Mouse (Mus musculus) bone marrow macrophage, adult 2 months (primary cell): ENCODE measurements around the gene Rnf180. TPM values are rescaled to one million over a fixed set of nuclear protein-coding genes. Genes with fewer than 3 reads are reported as not detected.

Source experiments
- H3K27ac ChIP-seq: 2 replicates; pipeline ENCODE4 v1.5.1; 2012; ENCODE audit warnings: low read depth, low read length; ENCODE audit not compliant: insufficient read depth
- H3K4me1 ChIP-seq: 2 replicates; pipeline ENCODE4 v1.6.1; 2012; ENCODE audit warnings: low read length; ENCODE audit not compliant: control insufficient read depth, insufficient read depth
- H3K4me3 ChIP-seq: 2 replicates; pipeline ENCODE4 v1.5.1; 2012; ENCODE audit warnings: mild to moderate bottlenecking, low read length, moderate library complexity; ENCODE audit not compliant: insufficient read depth
- CTCF ChIP-seq: IDR thresholded peaks from 2 replicates; pipeline ENCODE4 v1.5.1; 2012; ENCODE audit warnings: low read depth, mild to moderate bottlenecking, low read length, moderate library complexity
- POLR2A ChIP-seq: IDR thresholded peaks from 2 replicates; pipeline ENCODE4 v1.6.1; 2012; ENCODE audit warnings: mild to moderate bottlenecking, low read depth, low read length, borderline replicate concordance
- polyA plus RNA-seq: library from polyadenylated mRNA; stranded (reverse); fragments of >200 nt; gene quantifications from 2 replicates; pipeline ENCODE4 v1.2.4, GENCODE M21; 2012; ENCODE audit not compliant: missing spikeins, insufficient read depth, insufficient read length

The Rnf180 gene
- polyA plus RNA-seq, 1 experiment = 33.3 TPM

- Histone ChIP-seq H3K27ac (no peak overlapping the region), H3K4me3 (no peak overlapping the region)
Observed at GRCm38 (mm10) chr13:105256757-105257433, 37.7 kb downstream of the Rnf180 start.

GRCm38 (mm10) chr13:105250767-105251166 is 43.8 kb downstream of the Rnf180 start:
- no peak overlapping the region for H3K4me3 ChIP-seq
- TF ChIP-seq POLR2A (no peak), CTCF (no peak)
- no peak overlapping the region for H3K27ac ChIP-seq
- no peaks in the 10 kb centered on the region for H3K4me1 ChIP-seq

More at GRCm38 (mm10) chr13:105256757-105257433, 37.7 kb downstream of the Rnf180 start:
- TF ChIP-seq POLR2A (no peak), CTCF (no peak)
- H3K4me1 ChIP-seq = peaks cover 4% of the 10 kb centered on the region; the same call in 1 of the 2 replicates

GRCm38 (mm10) chr13:105250264-105250663 is 44.4 kb downstream of the Rnf180 start:
- Histone ChIP-seq H3K27ac (no peak overlapping the region), H3K4me3 (no peak overlapping the region), H3K4me1 (no peaks in the 10 kb centered on the region)
- TF ChIP-seq CTCF = no peak
- no peak for TF ChIP-seq POLR2A

- Histone ChIP-seq H3K27ac (no peak overlapping the region), H3K4me1 (no peaks in the 10 kb centered on the region), H3K4me3 (no peak overlapping the region)
- no peak for TF ChIP-seq CTCF
- no peak for TF ChIP-seq POLR2A
Observed at GRCm38 (mm10) chr13:105249599-105249998, 45.0 kb downstream of the Rnf180 start.

GRCm38 (mm10) chr13:105247691-105248090 is 46.9 kb downstream of the Rnf180 start:
- no peak overlapping the region for H3K27ac ChIP-seq
- H3K4me1 ChIP-seq = no peaks in the 10 kb centered on the region
- H3K4me3 ChIP-seq = no peak overlapping the region
- TF ChIP-seq CTCF (no peak), POLR2A (no peak)

- no peak for TF ChIP-seq POLR2A
- no peak for TF ChIP-seq CTCF
- H3K27ac ChIP-seq = no peak overlapping the region
- no peak overlapping the region for H3K4me3 ChIP-seq
- H3K4me1 ChIP-seq = no peaks in the 10 kb centered on the region
Observed at GRCm38 (mm10) chr13:105240810-105241209, 53.8 kb downstream of the Rnf180 start.

GRCm38 (mm10) chr13:105227126-105227525 is 67.5 kb downstream of the Rnf180 start:
- TF ChIP-seq CTCF = no peak
- no peak for TF ChIP-seq POLR2A
- Histone ChIP-seq H3K4me1 (peaks cover 3% of the 10 kb centered on the region), H3K4me3 (no peak overlapping the region), H3K27ac (no peak overlapping the region)

GRCm38 (mm10) chr13:105224048-105224447 is 70.6 kb downstream of the Rnf180 start:
- H3K4me3 ChIP-seq = no peak overlapping the region
- no peak overlapping the region for H3K27ac ChIP-seq
- TF ChIP-seq CTCF (no peak), POLR2A (no peak)
- H3K4me1 ChIP-seq = peaks cover 3% of the 10 kb centered on the region

- peaks cover 3% of the 10 kb centered on the region for H3K4me1 ChIP-seq
- no peak overlapping the region for H3K4me3 ChIP-seq
- no peak overlapping the region for H3K27ac ChIP-seq
- TF ChIP-seq CTCF (no peak), POLR2A (no peak)
Observed at GRCm38 (mm10) chr13:105223147-105223546, 71.5 kb downstream of the Rnf180 start.

GRCm38 (mm10) chr13:105222016-105222725 is 72.4 kb downstream of the Rnf180 start:
- no peak overlapping the region for H3K4me3 ChIP-seq
- no peak for TF ChIP-seq CTCF
- no peak for TF ChIP-seq POLR2A

More at GRCm38 (mm10) chr13:105222016-105222725, 72.4 kb downstream of the Rnf180 start:
- H3K4me1 ChIP-seq = peaks cover under 1% of the 10 kb centered on the region
- no peak overlapping the region for H3K27ac ChIP-seq
